ENCODE assay signal across 19 mouse cellular contexts in genomic region chr8:72273111-72273770, GRCm38 (mm10). TPM values are rescaled to one million over a fixed set of nuclear protein-coding genes. Genes with fewer than 3 reads are reported as not detected.
DNase-seq lines count a peak whose midpoint lies in the region; ATAC-seq and TF ChIP-seq lines count a peak whose summit lies in the region.
"Had no signal": no experiment of that assay in that cellular context is flagged by ENCODE, and none has a peak within 500 bp of the region (broad histone marks: within the 10 kb centered on the region; RNA-seq: fewer than 3 reads in every experiment).

No protein-coding gene starts in this region.

- TF ChIP-seq CTCF in lung, postnatal 0 days (IDR thresholded peaks at IDR 0.05) = peak; percentile 24

- H3K4me3 ChIP-seq in lung, postnatal 0 days (ENCODE audit: low read depth, low read length) = no peak overlapping the region
- no peak overlapping the region for H3K4me3 ChIP-seq in brown adipose tissue, adult 24 weeks (ENCODE audit: insufficient read depth, low read depth, low read length)
- H3K4me3 ChIP-seq in hindbrain, embryonic 13.5 days = no peak overlapping the region
- H3K4me3 ChIP-seq: embryonic facial prominence, embryonic 12.5 days; erythroblast, embryonic 14.5 days; forebrain, embryonic 13.5 days; heart, embryonic 15.5 days; limb, embryonic 15.5 days; midbrain, embryonic 12.5 days had no signal

- no peaks in the 10 kb centered on the region for H3K4me1 ChIP-seq in lung, postnatal 0 days (ENCODE audit: insufficient read depth, low read depth, low read length)
- peaks cover 22% of the 10 kb centered on the region for H3K4me1 ChIP-seq in brown adipose tissue, adult 24 weeks (ENCODE audit: control insufficient read depth, insufficient read depth, insufficient read length, low read length)
- H3K4me1 ChIP-seq in hindbrain, embryonic 13.5 days (replicated peaks) = no peaks in the 10 kb centered on the region
- H3K4me1 ChIP-seq: embryonic facial prominence, embryonic 12.5 days; forebrain, embryonic 13.5 days; limb, embryonic 15.5 days; midbrain, embryonic 12.5 days had no signal

- H3K9ac ChIP-seq in lung, postnatal 0 days (replicated peaks; ENCODE audit: low read depth) = no peak overlapping the region
- H3K9ac ChIP-seq in hindbrain, embryonic 13.5 days = no peak overlapping the region
- H3K9ac ChIP-seq: embryonic facial prominence, embryonic 12.5 days; forebrain, embryonic 13.5 days; heart, embryonic 15.5 days; limb, embryonic 15.5 days; midbrain, embryonic 12.5 days had no signal

- no peak for TF ChIP-seq EP300 in lung, postnatal 0 days (IDR thresholded peaks at IDR 0.05)

- no peak for ATAC-seq in CD4-positive, CD25-positive, alpha-beta regulatory T cell, adult 4 months
- no peak for ATAC-seq in lung, postnatal 0 days
- ATAC-seq in hindbrain, embryonic 13.5 days (ENCODE audit: low FRiP score) = no peak
- ATAC-seq: forebrain, embryonic 13.5 days; hindbrain, embryonic 16.5 days had no signal

- peak; percentile 50 for DNase-seq in CD4-positive, CD25-positive, alpha-beta regulatory T cell, adult 2 months (ENCODE audit: low read depth, low spot score)
- DNase-seq in lung, postnatal 0 days (ENCODE audit: low spot score) = no peak
- no peak for DNase-seq in lung, postnatal 36 days
- peak; percentile 12 for DNase-seq in CD4-positive helper T cell, adult 2 months (ENCODE audit: low read depth, low spot score)
- DNase-seq in cerebellum, adult 18-20 months = no peak

- no peaks in the 10 kb centered on the region for H3K36me3 ChIP-seq in lung, postnatal 0 days (ENCODE audit: insufficient read depth, low read length)
- H3K36me3 ChIP-seq in hindbrain, embryonic 13.5 days = no peaks in the 10 kb centered on the region
- H3K36me3 ChIP-seq: embryonic facial prominence, embryonic 12.5 days; heart, embryonic 15.5 days; limb, embryonic 15.5 days; midbrain, embryonic 12.5 days had no signal

- no peak overlapping the region for H3K27ac ChIP-seq in lung, postnatal 0 days (ENCODE audit: low read length)
- H3K27ac ChIP-seq in brown adipose tissue, adult 24 weeks (replicated peaks; ENCODE audit: low read depth, low read length) = peak overlapping the region; percentile 21; the same call in 1 of the 2 replicates
- H3K27ac ChIP-seq in hindbrain, embryonic 13.5 days = no peak overlapping the region
- H3K27ac ChIP-seq: embryonic facial prominence, embryonic 12.5 days; forebrain, embryonic 13.5 days; heart, embryonic 15.5 days; limb, embryonic 15.5 days; midbrain, embryonic 12.5 days had no signal

- H3K9me3 ChIP-seq in lung, postnatal 0 days (ENCODE audit: low read length) = no peaks in the 10 kb centered on the region
- H3K9me3 ChIP-seq in hindbrain, embryonic 13.5 days = no peaks in the 10 kb centered on the region
- H3K9me3 ChIP-seq: embryonic facial prominence, embryonic 12.5 days; forebrain, embryonic 13.5 days; heart, embryonic 15.5 days; limb, embryonic 15.5 days; midbrain, embryonic 12.5 days had no signal

- WGBS in lung, postnatal 0 days = 64% methylated on average over 1 of the region's 1 CpGs
- 71% methylated on average over 1 of the region's 1 CpGs for WGBS in hindbrain, embryonic 13.5 days

- H3K27me3 ChIP-seq in lung, postnatal 0 days (replicated peaks; ENCODE audit: insufficient read depth, low read length) = no peaks in the 10 kb centered on the region
- no peaks in the 10 kb centered on the region for H3K27me3 ChIP-seq in hindbrain, embryonic 13.5 days
- H3K27me3 ChIP-seq: embryonic facial prominence, embryonic 12.5 days; heart, embryonic 15.5 days; limb, embryonic 15.5 days; midbrain, embryonic 12.5 days had no signal

- no peak overlapping the region for H3K4me2 ChIP-seq in lung, postnatal 0 days (replicated peaks; ENCODE audit: low read depth, low read length)
- H3K4me2 ChIP-seq in hindbrain, embryonic 13.5 days = no peak overlapping the region
- H3K4me2 ChIP-seq: embryonic facial prominence, embryonic 12.5 days; forebrain, embryonic 13.5 days; heart, embryonic 15.5 days; limb, embryonic 15.5 days; midbrain, embryonic 12.5 days had no signal

RNA-seq across cellular contexts. Expression of gene Gm10282, which starts 31.8 kb away (rescaled TPM):
- 10 to 100 TPM in 1 of 2 experiments, 1 to 10 TPM in 1; 7.1 to 12.4 TPM for polyA plus RNA-seq in CD4-positive, CD25-positive, alpha-beta regulatory T cell, adult 4 months (2017; shearing (Covaris generic))
- polyA plus RNA-seq in lung, postnatal 0 days (2015; fragmentation: Nextera tagmentation; extraction: Ambion mirVana) = 5.7 and 6.1 TPM in 2 replicates
- polyA plus RNA-seq in brown adipose tissue, adult 24 weeks (2012; ENCODE audit: insufficient read depth, insufficient read length, missing spikeins) = not detected in 2 replicates
- polyA plus RNA-seq in hindbrain, embryonic 13.5 days (2015; fragmentation: Nextera tagmentation; extraction: Ambion mirVana) = 15.4 TPM in 2 replicates

RNA-seq across cellular contexts. Expression of gene Ap1m1, which starts 33.4 kb away (rescaled TPM):
- polyA plus RNA-seq in CD4-positive, CD25-positive, alpha-beta regulatory T cell, adult 4 months (2017; shearing (Covaris generic)) = 100 to 1,000 TPM; 128 to 173 TPM
- 65.3 and 68.2 TPM in 2 replicates for polyA plus RNA-seq in lung, postnatal 0 days (2015; fragmentation: Nextera tagmentation; extraction: Ambion mirVana)
- 35.6 and 49.6 TPM in 2 replicates for polyA plus RNA-seq in brown adipose tissue, adult 24 weeks (2012; ENCODE audit: insufficient read depth, insufficient read length, missing spikeins)
- polyA plus RNA-seq in hindbrain, embryonic 13.5 days (2015; fragmentation: Nextera tagmentation; extraction: Ambion mirVana) = 247 and 261 TPM in 2 replicates

RNA-seq across cellular contexts. Expression of gene Klf2, which starts 45.6 kb away (rescaled TPM):
- polyA plus RNA-seq in CD4-positive, CD25-positive, alpha-beta regulatory T cell, adult 4 months (2017; shearing (Covaris generic)) = 10 to 100 TPM; 17.1 to 31.0 TPM
- polyA plus RNA-seq in lung, postnatal 0 days (2015; fragmentation: Nextera tagmentation; extraction: Ambion mirVana) = 65.3 and 74.1 TPM in 2 replicates
- 30.6 and 88.0 TPM in 2 replicates for polyA plus RNA-seq in brown adipose tissue, adult 24 weeks (2012; ENCODE audit: insufficient read depth, insufficient read length, missing spikeins)
- polyA plus RNA-seq in hindbrain, embryonic 13.5 days (2015; fragmentation: Nextera tagmentation; extraction: Ambion mirVana) = 5.0 and 5.9 TPM in 2 replicates

RNA-seq across cellular contexts. Expression of gene Fam32a, which starts 53.7 kb away (rescaled TPM):
- 100 to 1,000 TPM; 102 to 130 TPM for polyA plus RNA-seq in CD4-positive, CD25-positive, alpha-beta regulatory T cell, adult 4 months (2017; shearing (Covaris generic))
- polyA plus RNA-seq in lung, postnatal 0 days (2015; fragmentation: Nextera tagmentation; extraction: Ambion mirVana) = 63.7 and 69.3 TPM in 2 replicates
- polyA plus RNA-seq in brown adipose tissue, adult 24 weeks (2012; ENCODE audit: insufficient read depth, insufficient read length, missing spikeins) = 26.9 and 41.8 TPM in 2 replicates
- polyA plus RNA-seq in hindbrain, embryonic 13.5 days (2015; fragmentation: Nextera tagmentation; extraction: Ambion mirVana) = 108 and 109 TPM in 2 replicates

RNA-seq across cellular contexts. Expression of gene Gm11034, which starts 59.8 kb away (rescaled TPM):
- not detected for polyA plus RNA-seq in CD4-positive, CD25-positive, alpha-beta regulatory T cell, adult 4 months (2017; shearing (Covaris generic))
- polyA plus RNA-seq in lung, postnatal 0 days (2015; fragmentation: Nextera tagmentation; extraction: Ambion mirVana) = not detected in 2 replicates
- polyA plus RNA-seq in brown adipose tissue, adult 24 weeks (2012; ENCODE audit: insufficient read depth, insufficient read length, missing spikeins) = not detected in 2 replicates
- not detected in 2 replicates for polyA plus RNA-seq in hindbrain, embryonic 13.5 days (2015; fragmentation: Nextera tagmentation; extraction: Ambion mirVana)
- polyA plus RNA-seq: embryonic facial prominence, embryonic 12.5 days; erythroblast, embryonic 14.5 days; forebrain, embryonic 13.5 days; frontal cortex, adult 2 months; heart, embryonic 15.5 days; hindbrain, embryonic 16.5 days; limb, embryonic 15.5 days; lung, adult 2 months; midbrain, embryonic 12.5 days; neural tube, embryonic 11.5 days; thymus, postnatal 0 days had no signal

Comparison
In these comparisons a context has a peak if more than half of its experiments do, and no peak if none do; other contexts are left out.
1. DNase-seq: peak in CD4-positive, CD25-positive, alpha-beta regulatory T cell, adult 2 months (single experiment) and CD4-positive helper T cell, adult 2 months (single experiment); none in lung, postnatal 0 days (single experiment), lung, postnatal 36 days (single experiment) and cerebellum, adult 18-20 months (0 of 2).